33 mouse cellular contexts compared by ENCODE assay signal in the genomic region with DNA sequence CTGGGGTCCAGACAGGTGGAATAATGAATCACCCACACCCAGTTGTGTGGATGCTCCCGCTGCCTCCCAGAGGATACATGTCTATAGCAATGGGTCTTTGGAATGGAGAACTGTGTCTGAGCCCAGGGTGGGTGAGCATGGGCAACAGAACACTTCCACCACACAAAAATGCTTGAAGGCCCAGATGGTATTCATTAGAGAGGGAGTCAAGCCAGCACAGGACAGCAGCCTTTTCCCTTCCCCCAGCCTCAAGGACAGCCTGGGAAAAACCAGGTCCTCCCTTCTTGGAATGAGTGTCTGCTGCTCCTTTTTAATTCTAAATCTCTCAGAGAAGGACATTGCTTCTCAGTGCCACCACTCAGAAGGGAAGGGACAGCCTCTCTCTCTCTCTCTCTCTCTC. TPM values are rescaled to one million over a fixed set of nuclear protein-coding genes. Genes with fewer than 3 reads are reported as not detected.
A peak's percentile ranks its signal among the peaks of the same experiment; 100 is the strongest.
DNase-seq lines count a peak whose midpoint lies in the region; ATAC-seq lines count a peak whose summit lies in the region.
"Had no signal": no experiment of that assay in that cellular context is flagged by ENCODE, and none has a peak within 500 bp of the region (broad histone marks: within the 10 kb centered on the region; RNA-seq: fewer than 3 reads in every experiment).

No protein-coding gene starts in this region.

- no peak overlapping the region for H3K4me3 ChIP-seq in embryonic facial prominence, embryonic 10.5 days
- H3K4me3 ChIP-seq in limb, embryonic 11.5 days (ENCODE audit: low read depth, low read length): no peak overlapping the region
- H3K4me3 ChIP-seq: forebrain, embryonic 10.5 days; forebrain, embryonic 15.5 days; gastrocnemius, adult 2 months; hindbrain, embryonic 13.5 days; stomach, embryonic 15.5 days had no signal

- DNase-seq in embryo, embryonic 10 days (ENCODE audit: low spot score): peak; percentile 44
- no peak for DNase-seq in embryo, embryonic 9.5 days (ENCODE audit: extremely low spot score)
- peak; percentile 83 for DNase-seq in brain, adult 2 months (ENCODE audit: low read depth, low spot score)
- DNase-seq in embryonic facial prominence, embryonic 10.5 days (ENCODE audit: low spot score): peak; percentile 30
- DNase-seq in limb, embryonic 11.5 days (ENCODE audit: low spot score): peak; percentile 26
- DNase-seq in adrenal gland, adult 2 months: no peak
- DNase-seq in right cerebral cortex, postnatal 36 days (ENCODE audit: low spot score in 2 of 2): no peak
- DNase-seq: adrenal gland, postnatal 14 days; cerebellum, adult 8-10 months; gastrocnemius, adult 2 months; gastrocnemius, postnatal 36 days; heart, adult 18-20 months; heart, postnatal 36 days; kidney, adult 8-10 months; kidney, postnatal 4 days; layer of hippocampus, adult 9-11 months; liver; lung, adult 2 months; lung, postnatal 10 days; midbrain, embryonic 14.5 days; thymus, postnatal 14 days had no signal

- H3K9me3 ChIP-seq in embryonic facial prominence, embryonic 10.5 days: no peaks in the 10 kb centered on the region
- no peaks in the 10 kb centered on the region for H3K9me3 ChIP-seq in limb, embryonic 11.5 days (ENCODE audit: control insufficient read depth, low read length)
- H3K9me3 ChIP-seq: forebrain, embryonic 10.5 days; forebrain, embryonic 15.5 days; hindbrain, embryonic 13.5 days; stomach, embryonic 15.5 days had no signal

- H3K4me2 ChIP-seq in limb, embryonic 11.5 days (ENCODE audit: low read depth, severe bottlenecking): no peak overlapping the region
- H3K4me2 ChIP-seq: forebrain, embryonic 15.5 days; heart, embryonic 11.5 days; hindbrain, embryonic 13.5 days; stomach, embryonic 15.5 days had no signal

- no peak overlapping the region for H3K9ac ChIP-seq in limb, embryonic 11.5 days (ENCODE audit: low read length)
- H3K9ac ChIP-seq: forebrain, embryonic 15.5 days; hindbrain, embryonic 13.5 days; liver, embryonic 14.5 days; stomach, embryonic 15.5 days had no signal

- ATAC-seq in limb, embryonic 11.5 days (ENCODE audit: insufficient number of reproducible peaks, low FRiP score, low TSS enrichment, low read depth): no peak
- ATAC-seq: forebrain, embryonic 15.5 days; intestine, embryonic 16.5 days; Patski had no signal

- no peak overlapping the region; the same call in 1 of the 2 replicates for H3K27ac ChIP-seq in embryonic facial prominence, embryonic 10.5 days (replicated peaks)
- no peak overlapping the region for H3K27ac ChIP-seq in limb, embryonic 11.5 days (replicated peaks; ENCODE audit: low read depth, low read length)
- H3K27ac ChIP-seq: forebrain, embryonic 10.5 days; forebrain, embryonic 15.5 days; gastrocnemius, adult 2 months; hindbrain, embryonic 13.5 days; kidney, postnatal 0 days; liver, embryonic 14.5 days; macrophage; stomach, embryonic 15.5 days had no signal

- WGBS in embryonic facial prominence, embryonic 10.5 days: 80% methylated on average over 1 of the region's 1 CpGs
- 90% methylated on average over 1 of the region's 1 CpGs for WGBS in limb, embryonic 11.5 days

- no peaks in the 10 kb centered on the region for H3K36me3 ChIP-seq in embryonic facial prominence, embryonic 10.5 days (replicated peaks)
- H3K36me3 ChIP-seq in limb, embryonic 11.5 days (ENCODE audit: control insufficient read depth, insufficient read depth, low read length): no peaks in the 10 kb centered on the region
- H3K36me3 ChIP-seq: forebrain, embryonic 10.5 days; forebrain, embryonic 15.5 days; G1E; hindbrain, embryonic 13.5 days; stomach, embryonic 15.5 days had no signal

- no peaks in the 10 kb centered on the region for H3K27me3 ChIP-seq in embryonic facial prominence, embryonic 10.5 days (replicated peaks; ENCODE audit: low read depth, poor library complexity, severe bottlenecking)
- H3K27me3 ChIP-seq in limb, embryonic 11.5 days (ENCODE audit: control insufficient read depth, insufficient read depth, low read length): no peaks in the 10 kb centered on the region
- H3K27me3 ChIP-seq: forebrain, embryonic 15.5 days; hindbrain, embryonic 13.5 days; stomach, embryonic 15.5 days had no signal

- H3K4me1 ChIP-seq in embryonic facial prominence, embryonic 10.5 days: peaks cover 19% of the 10 kb centered on the region
- peaks cover 4% of the 10 kb centered on the region; the same call in 1 of the 2 replicates for H3K4me1 ChIP-seq in limb, embryonic 11.5 days (ENCODE audit: control insufficient read depth, insufficient read depth, low read length)
- H3K4me1 ChIP-seq: stomach, embryonic 15.5 days had no signal

RNA-seq across cellular contexts. Expression of a gene that starts 52.3 kb away (rescaled TPM):
- 3.6 and 4.0 TPM in 2 replicates for polyA plus RNA-seq in embryonic facial prominence, embryonic 10.5 days (2016; fragmentation: Nextera tagmentation; extraction: Ambion mirVana)
- polyA plus RNA-seq in limb, embryonic 11.5 days (2014; fragmentation: Nextera tagmentation; extraction: Ambion mirVana): 1.6 and 1.7 TPM in 2 replicates
- total RNA-seq in adrenal gland, adult 2 months (2021): 1 to 10 TPM; 2.9 to 3.0 TPM
- polyA plus RNA-seq in adrenal gland, adult 2 months (2012; rRNA removed): 3.5 and 3.8 TPM in 2 replicates
- total RNA-seq: G1E; monocyte, adult 5-6 weeks had no signal
- polyA plus RNA-seq: G1E, macrophage had no signal

RNA-seq across cellular contexts. Expression of a gene that starts 58.7 kb away (rescaled TPM):
- polyA plus RNA-seq in embryonic facial prominence, embryonic 10.5 days (2016; fragmentation: Nextera tagmentation; extraction: Ambion mirVana): 0.47 and 0.82 TPM in 2 replicates
- polyA plus RNA-seq in limb, embryonic 11.5 days (2014; fragmentation: Nextera tagmentation; extraction: Ambion mirVana): 0.23 and 0.38 TPM in 2 replicates
- 1 to 10 TPM; 1.2 to 1.9 TPM for total RNA-seq in adrenal gland, adult 2 months (2021)
- 0.71 and 0.79 TPM in 2 replicates for polyA plus RNA-seq in adrenal gland, adult 2 months (2012; rRNA removed)
- total RNA-seq: monocyte, adult 5-6 weeks had no signal
- polyA plus RNA-seq: G1E; liver, embryonic 14.5 days; macrophage had no signal

Comparison
In these comparisons a context has a peak if more than half of its experiments do, and no peak if none do; other contexts are left out.
1. DNase-seq: peak in embryo, embryonic 10 days (single experiment), brain, adult 2 months (single experiment), embryonic facial prominence, embryonic 10.5 days (single experiment) and limb, embryonic 11.5 days (single experiment); none in embryo, embryonic 9.5 days (single experiment), adrenal gland, adult 2 months (single experiment) and right cerebral cortex, postnatal 36 days (0 of 2).